ENCODE assay signal across 8 mouse cellular contexts in genomic region chr4:119195582-119196320, GRCm38 (mm10). TPM values are rescaled to one million over a fixed set of nuclear protein-coding genes. Genes with fewer than 3 reads are reported as not detected.
DNase-seq lines count a peak whose midpoint lies in the region; ATAC-seq and TF ChIP-seq lines count a peak whose summit lies in the region.

No protein-coding gene starts in this region.

- no peaks in the 10 kb centered on the region for H3K27me3 ChIP-seq in heart, postnatal 0 days (ENCODE audit: control insufficient read depth, insufficient read depth, low read length)
- no peaks in the 10 kb centered on the region for H3K27me3 ChIP-seq in lung, postnatal 0 days (replicated peaks; ENCODE audit: insufficient read depth, low read length)

- no peak for TF ChIP-seq EP300 in heart, postnatal 0 days (IDR thresholded peaks at IDR 0.05; ENCODE audit: low read depth)
- no peak for TF ChIP-seq EP300 in lung, postnatal 0 days (IDR thresholded peaks at IDR 0.05)

- no peaks in the 10 kb centered on the region for H3K9me3 ChIP-seq in heart, postnatal 0 days (replicated peaks; ENCODE audit: control insufficient read depth, low read length)
- H3K9me3 ChIP-seq in lung, postnatal 0 days (ENCODE audit: low read length): no peaks in the 10 kb centered on the region

- no peak for TF ChIP-seq CTCF in heart, postnatal 0 days (IDR thresholded peaks at IDR 0.05; ENCODE audit: low read depth)
- no peak for TF ChIP-seq CTCF in lung, postnatal 0 days (IDR thresholded peaks at IDR 0.05)

- peak overlapping the region; percentile 90 for H3K4me3 ChIP-seq in heart, postnatal 0 days (ENCODE audit: low read depth, low read length)
- H3K4me3 ChIP-seq in lung, postnatal 0 days (ENCODE audit: low read depth, low read length): peak overlapping the region; percentile 71

- H3K27ac ChIP-seq in heart, postnatal 0 days (ENCODE audit: low read depth): peak overlapping the region; percentile 72
- H3K27ac ChIP-seq in lung, postnatal 0 days (ENCODE audit: low read length): peak overlapping the region; percentile 68

- 12% methylated on average over 18 of the region's 18 CpGs for WGBS in heart, postnatal 0 days
- 10% methylated on average over 17 of the region's 18 CpGs for WGBS in lung, postnatal 0 days

- ATAC-seq in activated CD4-positive, CD25-positive, alpha-beta regulatory T cell, adult 4 months: peak; percentile 48
- no peak for ATAC-seq in heart, postnatal 0 days (ENCODE audit: insufficient read depth, low read depth)
- no peak for ATAC-seq in lung, postnatal 0 days

- H3K4me1 ChIP-seq in heart, postnatal 0 days (ENCODE audit: control insufficient read depth, insufficient read depth): peaks cover 7% of the 10 kb centered on the region
- peaks cover 3% of the 10 kb centered on the region; the same call in 1 of the 2 replicates for H3K4me1 ChIP-seq in lung, postnatal 0 days (ENCODE audit: insufficient read depth, low read depth, low read length)

- DNase-seq in kidney, adult 18-20 months: peak; percentile 19
- DNase-seq in kidney, postnatal 36 days: no peak
- DNase-seq in heart, postnatal 0 days (ENCODE audit: low spot score): no peak
- DNase-seq in lung, postnatal 0 days (ENCODE audit: low spot score): no peak
- DNase-seq in layer of hippocampus, adult 18-20 months (ENCODE audit: low spot score in 2 of 2): no peak
- DNase-seq in spleen, adult 18-20 months: no peak
- DNase-seq in c-Kit-positive CD71-positive TER-119-positive erythroid progenitor cells, embryonic 14.5 days (ENCODE audit: low spot score): no peak

- peak overlapping the region; percentile 66 for H3K4me2 ChIP-seq in heart, postnatal 0 days (ENCODE audit: low read depth, low read length)
- H3K4me2 ChIP-seq in lung, postnatal 0 days (replicated peaks; ENCODE audit: low read depth, low read length): peak overlapping the region; percentile 61

- H3K9ac ChIP-seq in heart, postnatal 0 days (replicated peaks; ENCODE audit: low read depth, low read length): peak overlapping the region; percentile 88
- peak overlapping the region; percentile 79 for H3K9ac ChIP-seq in lung, postnatal 0 days (replicated peaks; ENCODE audit: low read depth)

- H3K36me3 ChIP-seq in heart, postnatal 0 days (replicated peaks; ENCODE audit: control insufficient read depth, insufficient read depth, low read length): peaks cover 2% of the 10 kb centered on the region; the same call in 1 of the 2 replicates
- no peaks in the 10 kb centered on the region for H3K36me3 ChIP-seq in lung, postnatal 0 days (ENCODE audit: insufficient read depth, low read length)

RNA-seq across cellular contexts. Expression of gene Svbp, which starts 0.6 kb away (rescaled TPM):
- 10 to 100 TPM; 63.6 to 67.8 TPM for polyA plus RNA-seq in activated CD4-positive, CD25-positive, alpha-beta regulatory T cell, adult 4 months (2017; shearing (Covaris generic))
- 33.2 and 49.1 TPM in 2 replicates for total RNA-seq in heart, postnatal 0 days (2014; rRNA removed; ENCODE audit: low replicate concordance)
- 126 and 129 TPM in 2 replicates for polyA plus RNA-seq in heart, postnatal 0 days (2015; fragmentation: Nextera tagmentation; extraction: Ambion mirVana)
- polyA plus RNA-seq in lung, postnatal 0 days (2015; fragmentation: Nextera tagmentation; extraction: Ambion mirVana): 99.9 and 101 TPM in 2 replicates
- total RNA-seq in layer of hippocampus, adult 18-20 months (2021): 10 to 100 TPM; 15.4 to 17.5 TPM

RNA-seq across cellular contexts. Expression of gene Ermap, which starts 5.9 kb away (rescaled TPM):
- 1 to 10 TPM in 1 of 2 experiments, not detected in 1; 1.1 TPM for polyA plus RNA-seq in activated CD4-positive, CD25-positive, alpha-beta regulatory T cell, adult 4 months (2017; shearing (Covaris generic))
- total RNA-seq in heart, postnatal 0 days (2014; rRNA removed; ENCODE audit: low replicate concordance): 0.15 TPM in 1 of 2 replicates, not detected in the other
- 0.51 and 0.57 TPM in 2 replicates for polyA plus RNA-seq in heart, postnatal 0 days (2015; fragmentation: Nextera tagmentation; extraction: Ambion mirVana)
- polyA plus RNA-seq in lung, postnatal 0 days (2015; fragmentation: Nextera tagmentation; extraction: Ambion mirVana): 1.9 and 2.2 TPM in 2 replicates
- total RNA-seq in layer of hippocampus, adult 18-20 months (2021): under 1 TPM; 0.27 to 0.43 TPM

RNA-seq across cellular contexts. Expression of gene Zfp691, which starts 21.8 kb away (rescaled TPM):
- 1 to 10 TPM; 4.6 to 5.9 TPM for polyA plus RNA-seq in activated CD4-positive, CD25-positive, alpha-beta regulatory T cell, adult 4 months (2017; shearing (Covaris generic))
- total RNA-seq in heart, postnatal 0 days (2014; rRNA removed; ENCODE audit: low replicate concordance): 12.9 and 14.3 TPM in 2 replicates
- polyA plus RNA-seq in heart, postnatal 0 days (2015; fragmentation: Nextera tagmentation; extraction: Ambion mirVana): 13.7 and 13.8 TPM in 2 replicates
- polyA plus RNA-seq in lung, postnatal 0 days (2015; fragmentation: Nextera tagmentation; extraction: Ambion mirVana): 4.6 and 5.8 TPM in 2 replicates
- 1 to 10 TPM; 6.8 to 8.2 TPM for total RNA-seq in layer of hippocampus, adult 18-20 months (2021)

RNA-seq across cellular contexts. Expression of gene Tmem269, which starts 22.3 kb away (rescaled TPM):
- under 1 TPM in 1 of 2 experiments, not detected in 1; 0.26 TPM for polyA plus RNA-seq in activated CD4-positive, CD25-positive, alpha-beta regulatory T cell, adult 4 months (2017; shearing (Covaris generic))
- total RNA-seq in heart, postnatal 0 days (2014; rRNA removed; ENCODE audit: low replicate concordance): not detected in 2 replicates
- not detected in 2 replicates for polyA plus RNA-seq in heart, postnatal 0 days (2015; fragmentation: Nextera tagmentation; extraction: Ambion mirVana)
- polyA plus RNA-seq in lung, postnatal 0 days (2015; fragmentation: Nextera tagmentation; extraction: Ambion mirVana): 0.10 and 0.18 TPM in 2 replicates
- total RNA-seq in layer of hippocampus, adult 18-20 months (2021): under 1 TPM; 0.74 to 0.87 TPM

RNA-seq across cellular contexts. Expression of gene AU022252, which starts 36.8 kb away (rescaled TPM):
- polyA plus RNA-seq in activated CD4-positive, CD25-positive, alpha-beta regulatory T cell, adult 4 months (2017; shearing (Covaris generic)): 1 to 10 TPM; 8.0 to 9.2 TPM
- 7.1 and 7.5 TPM in 2 replicates for total RNA-seq in heart, postnatal 0 days (2014; rRNA removed; ENCODE audit: low replicate concordance)
- 15.5 and 18.4 TPM in 2 replicates for polyA plus RNA-seq in heart, postnatal 0 days (2015; fragmentation: Nextera tagmentation; extraction: Ambion mirVana)
- 16.9 and 21.1 TPM in 2 replicates for polyA plus RNA-seq in lung, postnatal 0 days (2015; fragmentation: Nextera tagmentation; extraction: Ambion mirVana)
- 10 to 100 TPM; 29.3 to 36.5 TPM for total RNA-seq in layer of hippocampus, adult 18-20 months (2021)
